Mouse (Mus musculus) thymus, adult 2 months (tissue): ENCODE results near the gene Rpl28.

Experiments used
- CTCF ChIP-seq: fragments of 200-500 bp; IDR thresholded peaks from 2 replicates; pipeline ENCODE4 v1.5.1; 2012; ENCODE audit warnings: mild to moderate bottlenecking, control low read depth, low read length, moderate library complexity, borderline replicate concordance; ENCODE audit not compliant: control insufficient read depth, poor library complexity, insufficient read depth; ENCODE audit errors: extremely low read depth
- POLR2A ChIP-seq: fragments of 200-500 bp; IDR thresholded peaks from 2 replicates; pipeline ENCODE4 v1.6.1; 2012; ENCODE audit warnings: mild to moderate bottlenecking, low read length, control low read depth, moderate library complexity; ENCODE audit not compliant: control insufficient read depth, poor library complexity, insufficient read depth; ENCODE audit errors: extremely low read depth

- TF ChIP-seq CTCF (no peak), POLR2A (no peak)
Observed at GRCm38 (mm10) chr7:4776131-4776530, 16.5 kb upstream of the Rpl28 start.
